11 mouse cellular contexts compared by ENCODE assay signal in the genomic region with DNA sequence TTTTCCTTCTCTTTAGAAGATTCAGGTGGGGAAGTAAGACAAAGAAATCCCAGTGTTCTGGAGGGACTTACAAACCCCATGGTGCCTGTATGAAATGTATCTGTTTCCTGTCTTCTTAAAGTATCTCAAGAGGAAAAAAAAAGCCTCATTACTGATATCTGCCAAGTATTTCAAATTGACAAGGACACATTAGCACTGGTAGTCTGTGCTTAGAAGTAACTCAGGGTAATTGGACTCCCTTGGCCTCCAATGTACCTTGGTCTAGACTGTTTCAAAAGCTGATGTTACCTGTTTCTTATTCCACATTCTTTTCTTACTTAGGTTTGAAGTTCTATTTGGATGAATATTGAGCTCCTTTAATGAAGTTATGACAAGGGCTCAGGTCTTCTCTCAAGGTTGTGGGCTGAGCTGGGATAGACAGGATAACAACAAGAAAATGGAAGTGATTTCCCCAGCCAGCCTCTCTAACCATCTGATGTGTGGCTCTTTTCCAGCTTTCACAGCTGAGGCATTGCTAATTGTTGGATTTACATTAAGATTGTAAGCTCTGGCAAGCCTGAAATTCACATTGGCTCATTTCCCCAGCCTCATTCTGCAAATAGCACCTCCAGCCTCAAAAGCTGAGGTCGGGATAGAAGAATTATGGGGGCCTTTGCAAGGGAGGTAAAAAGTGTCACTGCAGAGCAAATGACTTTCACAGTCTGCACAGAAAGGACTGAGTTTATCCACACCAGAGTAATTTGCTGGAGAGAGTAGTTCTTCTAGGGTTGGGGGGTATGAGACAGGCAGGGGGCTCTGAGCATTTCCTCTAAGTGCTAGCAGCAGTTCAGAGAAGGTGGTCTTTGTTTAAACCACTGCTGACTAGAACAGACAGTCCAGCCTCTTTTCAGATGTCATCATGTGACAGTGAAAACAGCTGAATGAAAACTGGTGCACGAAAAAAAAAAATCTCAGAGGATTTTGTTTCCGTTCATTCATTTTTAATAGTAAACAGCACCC.
DNase-seq lines count a peak whose midpoint lies in the region; ATAC-seq lines count a peak whose summit lies in the region.
"Had no signal": no experiment of that assay in that cellular context is flagged by ENCODE, and none has a peak within 500 bp of the region (broad histone marks: within the 10 kb centered on the region; RNA-seq: fewer than 3 reads in every experiment).

No protein-coding gene starts in this region.

- H3K9me3 ChIP-seq in hindbrain, embryonic 13.5 days, result no peaks in the 10 kb centered on the region
- H3K9me3 ChIP-seq: embryonic facial prominence, embryonic 12.5 days had no signal

- peaks cover 27% of the 10 kb centered on the region for H3K4me1 ChIP-seq in hindbrain, embryonic 13.5 days (replicated peaks)

- H3K27me3 ChIP-seq in hindbrain, embryonic 13.5 days, result no peaks in the 10 kb centered on the region
- H3K27me3 ChIP-seq: embryonic facial prominence, embryonic 12.5 days had no signal

- no peak overlapping the region for H3K9ac ChIP-seq in hindbrain, embryonic 13.5 days
- H3K9ac ChIP-seq: embryonic facial prominence, embryonic 12.5 days; liver, postnatal 0 days had no signal

- 38% methylated on average over 3 of the region's 3 CpGs for WGBS in hindbrain, embryonic 13.5 days

- no peak overlapping the region for H3K4me2 ChIP-seq in hindbrain, embryonic 13.5 days
- H3K4me2 ChIP-seq: embryonic facial prominence, embryonic 12.5 days had no signal

- no peak overlapping the region for H3K4me3 ChIP-seq in hindbrain, embryonic 13.5 days
- H3K4me3 ChIP-seq: embryonic facial prominence, embryonic 12.5 days had no signal

- H3K36me3 ChIP-seq in hindbrain, embryonic 13.5 days, result no peaks in the 10 kb centered on the region
- H3K36me3 ChIP-seq: embryonic facial prominence, embryonic 12.5 days had no signal

- peak overlapping the region; percentile 52; the same call in 1 of the 2 replicates for H3K27ac ChIP-seq in hindbrain, embryonic 13.5 days
- H3K27ac ChIP-seq: embryonic facial prominence, embryonic 12.5 days had no signal

- DNase-seq in cerebellum, postnatal 14 days, result peak; percentile 19 to 49
- DNase-seq in cerebellum, adult 8-10 months, result no peak
- peak; percentile 54 to 82 for DNase-seq in left cerebral cortex, postnatal 25 days (ENCODE audit: low spot score in 2 of 2)
- DNase-seq in right cerebral cortex, postnatal 10 days (ENCODE audit: low spot score in 2 of 2), result peak; percentile 77 to 81
- no peak for DNase-seq in kidney, postnatal 10 days
- no peak for DNase-seq in thymus, postnatal 0 days (ENCODE audit: low spot score)
- no peak for DNase-seq in heart, postnatal 36 days
- DNase-seq: liver, postnatal 0 days had no signal

- intact Hi-C loops in left cerebral cortex, postnatal 25 days (cut with DNase I), result no loop called here
- intact Hi-C loops in heart, postnatal 36 days (cut with DNase I), result no loop called here

- peak; percentile 63 for ATAC-seq in hindbrain, embryonic 13.5 days (ENCODE audit: low FRiP score)
- ATAC-seq: intestine, embryonic 16.5 days; liver, postnatal 0 days had no signal

Comparison
In these comparisons a context has a peak if more than half of its experiments do, and no peak if none do; other contexts are left out.
1. DNase-seq: peak in cerebellum, postnatal 14 days (2 of 2), left cerebral cortex, postnatal 25 days (2 of 2) and right cerebral cortex, postnatal 10 days (2 of 2); none in cerebellum, adult 8-10 months (single experiment), kidney, postnatal 10 days (single experiment), thymus, postnatal 0 days (single experiment) and heart, postnatal 36 days (0 of 2).